Mouse (Mus musculus): ENCODE measurements at regions not wholly inside any gene's neighbourhood (a gene's known extent, or its start where the extent isn't known, plus 50 kb on each side); places are given as distances from the start of the nearest gene placed in this dataset.
"Not testable (repeated sequence)": the region's sequence is repeated elsewhere in the genome, so short reads cannot be mapped to it uniquely, and the experiment has no call there.

DNA sequence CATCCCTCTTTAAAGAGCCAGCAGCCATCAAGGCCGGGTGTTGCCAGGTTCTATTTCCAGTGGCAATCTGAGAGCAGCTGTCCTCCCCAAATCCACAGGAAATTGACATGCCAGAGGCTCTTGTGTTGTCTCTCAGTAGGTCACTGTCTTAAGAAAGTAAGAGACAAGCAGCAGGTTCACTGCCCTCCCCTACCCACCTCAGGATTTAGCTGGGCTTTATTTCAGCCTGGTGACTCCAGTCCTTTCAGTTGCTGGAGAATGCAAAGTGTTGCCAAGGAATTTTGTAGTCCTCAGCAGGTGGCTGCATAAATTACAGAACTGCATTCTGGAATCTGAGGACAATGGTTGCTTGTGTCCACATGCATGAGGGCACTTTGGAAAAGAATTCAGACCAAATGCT is 278.3 kb upstream of the Tbl1xr1 start:
- H3K79me2 ChIP-seq (replicated peaks; ENCODE audit: control insufficient read depth, extremely low read depth, insufficient read depth, poor library complexity, severe bottlenecking) = no peaks in the 10 kb centered on the region
- no peaks in the 10 kb centered on the region for H3K4me1 ChIP-seq (ENCODE audit: control insufficient read depth in 1 of 2, insufficient read depth in 2 of 2)
- in situ Hi-C loops (cut with MboI; ENCODE audit: low pct_ligation_motif_present, low pct_unique_long_range_greater_than_20kb, low sequenced_read_pairs) (no loop called here), dilution Hi-C loops (cut with MboI; ENCODE audit: extremely low pct_ligation_motif_present, extremely low pct_unique_long_range_greater_than_20kb, low sequenced_read_pairs) (no loop called here)
- no peak for DNase-seq (ENCODE audit: extremely low read depth)
- no peaks in the 10 kb centered on the region for H3K9me3 ChIP-seq (replicated peaks; ENCODE audit: low read length)
- no peaks in the 10 kb centered on the region for H3K36me3 ChIP-seq (replicated peaks in 1 of 2; ENCODE audit: control insufficient read depth in 1 of 2, insufficient read depth in 1 of 2, low read length in 1 of 2)
- H3K27me3 ChIP-seq (replicated peaks) = no peaks in the 10 kb centered on the region
- no peak overlapping the region for H3K9ac ChIP-seq (ENCODE audit: insufficient read depth, low read depth)
- no peak overlapping the region for H3K4me2 ChIP-seq (ENCODE audit: insufficient read depth, low read depth, poor library complexity, severe bottlenecking)
- H3K27ac ChIP-seq (ENCODE audit: insufficient read depth, low read depth) = no peak overlapping the region
- no peak for TF ChIP-seq ZMIZ1 (IDR thresholded peaks at IDR 0.05; ENCODE audit: low read depth, low read length)
- TF ChIP-seq ELF1 (IDR thresholded peaks at IDR 0.05; ENCODE audit: low read depth, low read length) = no peak
- no peak for TF ChIP-seq GABPA (IDR thresholded peaks at IDR 0.05; ENCODE audit: insufficient replicate concordance, low read depth, low read length)
- TF ChIP-seq PAX5 (IDR thresholded peaks at IDR 0.05; ENCODE audit: low read length) = no peak
- TF ChIP-seq ZNF384 (IDR thresholded peaks at IDR 0.05; ENCODE audit: low read depth, low read length) = no peak
- TF ChIP-seq SIN3A (IDR thresholded peaks at IDR 0.05; ENCODE audit: low read length) = no peak
- TF ChIP-seq RAD21 (IDR thresholded peaks at IDR 0.05; ENCODE audit: low read depth, low read length) = no peak
- no peak for TF ChIP-seq ZC3H11A (IDR thresholded peaks at IDR 0.05; ENCODE audit: low read depth, low read length)
- TF ChIP-seq TBP (conservative IDR thresholded peaks at IDR 0.05; ENCODE audit: low read depth, low read length) = no peak
- TF ChIP-seq HCFC1 (IDR thresholded peaks at IDR 0.05; ENCODE audit: low read depth, low read length) = no peak
- no peak for TF ChIP-seq ETS1 (conservative IDR thresholded peaks at IDR 0.05; ENCODE audit: low read depth, low read length)
- no peak for TF ChIP-seq BHLHE40 (IDR thresholded peaks at IDR 0.05; ENCODE audit: low read depth, low read length)
- TF ChIP-seq USF2 (conservative IDR thresholded peaks at IDR 0.05; ENCODE audit: low read depth, low read length) = no peak
- no peak for TF ChIP-seq ZKSCAN1 (IDR thresholded peaks at IDR 0.05; ENCODE audit: borderline replicate concordance, low read depth, low read length)
- TF ChIP-seq MEF2A (IDR thresholded peaks at IDR 0.05; ENCODE audit: borderline replicate concordance, low read depth, low read length) = no peak
- TF ChIP-seq POLR2AphosphoS2 (IDR thresholded peaks at IDR 0.05; ENCODE audit: low read depth, low read length) = no peak
- TF ChIP-seq EP300 (IDR thresholded peaks at IDR 0.05; ENCODE audit: low read length) = no peak
- no peak for TF ChIP-seq MAZ (IDR thresholded peaks at IDR 0.05; ENCODE audit: low read depth, low read length)
- TF ChIP-seq KAT2A (IDR thresholded peaks at IDR 0.05; ENCODE audit: insufficient replicate concordance, low read length) = no peak
- TF ChIP-seq MXI1 (IDR thresholded peaks at IDR 0.05; ENCODE audit: low read depth, low read length) = no peak
- no peak overlapping the region for H3K4me3 ChIP-seq (replicated peaks in 1 of 3; ENCODE audit: low read depth in 2 of 3, low read length in 2 of 3, poor library complexity in 1 of 3)

- H3K27me3 ChIP-seq (replicated peaks); H3K4me2 ChIP-seq (ENCODE audit: insufficient read depth, low read depth, poor library complexity, severe bottlenecking); H3K27ac ChIP-seq (ENCODE audit: insufficient read depth, low read depth); dilution Hi-C loops (cut with MboI; ENCODE audit: extremely low pct_ligation_motif_present, extremely low pct_unique_long_range_greater_than_20kb, low sequenced_read_pairs); H3K9me3 ChIP-seq (replicated peaks; ENCODE audit: low read length); H3K9ac ChIP-seq (ENCODE audit: insufficient read depth, low read depth); DNase-seq (ENCODE audit: extremely low read depth); H3K79me2 ChIP-seq (replicated peaks; ENCODE audit: control insufficient read depth, extremely low read depth, insufficient read depth, poor library complexity, severe bottlenecking); H3K4me3 ChIP-seq (replicated peaks in 1 of 3; ENCODE audit: low read depth in 2 of 3, low read length in 2 of 3, poor library complexity in 1 of 3); in situ Hi-C loops (cut with MboI; ENCODE audit: low pct_ligation_motif_present, low pct_unique_long_range_greater_than_20kb, low sequenced_read_pairs); H3K36me3 ChIP-seq (replicated peaks in 1 of 2; ENCODE audit: control insufficient read depth in 1 of 2, insufficient read depth in 1 of 2, low read length in 1 of 2): not testable (repeated sequence)
- peaks cover 8 to 27% of the 10 kb centered on the region in 2 experiments for H3K4me1 ChIP-seq (ENCODE audit: control insufficient read depth in 1 of 2, insufficient read depth in 2 of 2)
Observed at GRCm38 (mm10) chr3:21803886-21804285, 272.6 kb upstream of the Tbl1xr1 start.

Measured in CH12.LX (cell line).